Mouse (Mus musculus) kidney, adult 11 months (tissue): Measurements from ENCODE around the gene 4930451I11Rik.
A peak's percentile ranks its signal among the peaks of the same experiment; 100 is the strongest.

Source experiments
- DNase-seq: peaks from one replicate; pipeline ENCODE4 v3.0.0; 2022

4930451I11Rik gene

DNA sequence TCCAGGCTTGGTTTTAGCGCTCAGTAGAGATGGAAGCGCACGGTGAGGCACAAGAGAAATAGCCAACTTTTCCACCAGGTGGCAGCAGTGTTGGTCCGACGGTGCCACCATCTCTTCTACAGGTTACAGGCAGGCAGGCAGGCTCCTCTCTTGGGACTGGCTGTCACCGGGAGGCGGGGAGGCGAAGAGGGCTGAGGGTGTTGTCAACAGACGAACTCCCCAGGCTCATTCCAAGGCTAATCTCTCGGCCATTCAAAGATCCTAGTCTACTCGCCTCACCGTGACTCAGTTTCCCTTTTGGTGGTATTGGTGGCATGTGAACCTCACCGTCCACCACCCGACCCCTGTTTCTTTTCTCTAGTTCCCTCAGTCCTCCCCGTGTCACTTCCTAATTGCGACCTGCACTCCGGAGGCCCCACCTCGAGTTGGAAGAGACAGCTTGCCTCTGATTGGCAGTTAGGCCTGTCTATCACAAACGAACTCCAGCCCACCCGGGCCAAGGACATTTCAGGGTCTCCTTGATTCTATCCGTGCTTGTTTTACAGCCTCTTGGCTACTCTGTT, 678 bp upstream of the 4930451I11Rik start:
- peak; percentile 86 for DNase-seq

GRCm38 (mm10) chr7:126825952-126826351, 5.5 kb downstream of the 4930451I11Rik start:
- no peak for DNase-seq

DNA sequence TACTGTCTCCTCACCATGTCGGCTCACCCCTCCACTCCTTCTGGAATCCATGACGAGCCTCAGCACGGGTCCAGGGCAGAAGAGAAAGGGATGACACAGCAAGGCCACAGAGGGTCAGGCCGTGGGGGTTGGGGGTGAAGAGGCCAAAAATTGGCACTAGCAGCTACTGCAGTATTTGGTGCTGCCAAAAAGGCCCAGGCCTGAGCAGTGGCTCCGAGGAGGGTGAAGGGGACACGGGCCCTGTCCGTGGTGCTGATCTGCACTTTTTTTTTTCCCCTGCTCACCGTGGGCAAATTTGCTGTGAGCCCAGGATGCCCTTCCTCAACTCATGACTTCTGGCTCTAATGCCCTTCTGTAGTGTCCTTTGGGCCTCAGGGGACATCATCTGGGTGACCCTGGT, 6.0 kb downstream of the 4930451I11Rik start:
- no peak for DNase-seq

GRCm38 (mm10) chr7:126823940-126824339, 7.5 kb downstream of the 4930451I11Rik start:
- no peak for DNase-seq

DNA sequence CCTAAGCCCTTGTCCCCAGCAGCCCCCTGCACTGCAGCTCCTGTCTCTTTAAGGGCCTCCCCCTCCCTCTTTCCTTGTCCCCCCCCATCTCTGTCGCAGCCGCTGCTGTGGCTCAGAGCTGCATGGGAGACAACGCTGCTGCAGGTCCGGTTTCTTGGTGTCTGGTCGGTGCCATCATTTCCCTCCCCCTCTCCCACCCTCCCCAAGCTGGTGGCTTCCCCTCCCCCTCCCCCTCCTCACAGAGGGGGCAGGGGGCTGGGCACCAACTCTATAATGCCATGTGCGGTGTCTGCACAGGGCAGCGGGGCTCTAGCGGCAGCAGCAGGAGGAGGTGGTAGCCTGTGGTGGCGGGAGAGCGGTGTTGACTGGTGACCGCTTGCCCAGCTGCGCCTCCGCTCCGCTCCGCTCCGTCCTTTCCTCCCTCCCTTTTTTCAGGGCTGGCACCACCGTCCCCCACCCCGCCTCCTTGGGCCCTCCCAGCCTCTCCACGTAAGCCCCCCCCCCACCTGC, 8.2 kb downstream of the 4930451I11Rik start:
- DNase-seq = no peak

- DNase-seq = no peak
These were observed 8.7 kb downstream of the 4930451I11Rik start for GRCm38 (mm10) chr7:126822741-126823140.

DNA sequence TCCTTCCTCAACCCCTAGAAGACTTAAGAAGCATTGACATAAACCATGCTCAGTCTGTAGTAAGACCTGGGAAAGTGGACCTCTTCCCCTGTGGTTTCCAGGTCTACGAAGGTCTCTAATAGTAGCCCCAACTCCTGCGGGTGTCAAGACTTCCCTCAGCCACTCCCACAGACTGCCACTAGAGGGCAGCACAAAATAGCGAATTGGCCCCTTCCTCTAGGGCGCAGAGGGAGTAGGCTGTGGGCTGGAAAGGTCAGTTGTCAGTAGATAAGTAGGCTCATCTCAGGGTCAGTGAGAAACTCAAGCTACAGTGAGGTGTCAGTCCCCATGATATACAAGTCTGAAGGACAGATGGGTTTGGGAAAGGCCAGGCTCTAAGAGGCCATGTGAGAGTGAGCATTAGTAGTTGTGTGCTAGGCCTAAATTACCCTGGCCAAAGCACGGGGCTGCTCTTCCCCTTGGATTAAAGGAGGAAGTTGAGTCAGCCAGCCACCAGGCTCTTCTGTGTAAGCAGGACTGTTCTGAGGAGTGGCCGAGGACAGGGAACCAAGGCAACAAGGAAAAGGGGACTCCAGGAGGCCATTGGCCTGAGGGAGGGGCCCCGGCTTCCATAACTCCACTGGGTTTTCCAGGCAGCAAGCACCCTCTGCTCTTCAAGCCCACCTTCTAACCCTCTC, 9.5 kb downstream of the 4930451I11Rik start:
- peak; percentile 62 for DNase-seq

DNA sequence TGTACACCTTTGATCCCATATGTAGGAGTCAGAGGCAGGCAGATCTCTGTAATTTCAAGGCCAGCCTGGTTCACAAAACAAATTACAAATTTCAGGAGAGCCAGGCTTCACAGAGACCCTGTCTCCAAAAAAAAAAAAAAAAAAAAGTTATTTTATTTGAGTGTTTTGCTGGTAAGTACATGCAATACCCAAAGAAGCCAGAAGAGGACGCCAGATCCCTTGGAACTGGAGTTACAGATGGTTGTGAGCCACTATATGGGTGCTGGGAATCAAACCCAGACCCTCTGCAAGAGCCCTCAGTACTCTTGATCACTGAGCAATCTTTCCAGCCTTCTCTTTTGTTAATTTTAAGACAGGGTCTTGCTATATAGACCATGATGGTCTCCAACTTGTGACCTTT, 12.6 kb downstream of the 4930451I11Rik start:
- no peak for DNase-seq

DNA sequence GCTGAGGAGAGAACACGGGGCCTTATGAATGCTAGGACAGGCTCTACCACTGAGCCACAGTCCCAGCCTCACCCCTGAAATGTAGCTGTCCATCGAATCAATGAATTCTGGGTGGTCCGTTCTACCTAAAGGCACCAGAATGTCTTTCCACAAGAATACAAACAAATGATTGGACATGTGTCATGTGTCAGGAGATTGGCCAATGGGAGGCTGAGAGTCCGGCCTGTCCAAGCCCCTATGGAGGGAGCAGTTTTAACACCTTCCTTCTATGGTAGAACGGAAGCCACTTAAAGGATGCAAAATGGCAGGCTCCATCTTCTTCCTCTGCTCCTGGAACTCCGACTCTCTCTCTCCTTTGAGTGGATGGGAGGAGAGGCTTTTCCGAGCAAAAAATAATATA, 13.8 kb downstream of the 4930451I11Rik start:
- no peak for DNase-seq

DNA sequence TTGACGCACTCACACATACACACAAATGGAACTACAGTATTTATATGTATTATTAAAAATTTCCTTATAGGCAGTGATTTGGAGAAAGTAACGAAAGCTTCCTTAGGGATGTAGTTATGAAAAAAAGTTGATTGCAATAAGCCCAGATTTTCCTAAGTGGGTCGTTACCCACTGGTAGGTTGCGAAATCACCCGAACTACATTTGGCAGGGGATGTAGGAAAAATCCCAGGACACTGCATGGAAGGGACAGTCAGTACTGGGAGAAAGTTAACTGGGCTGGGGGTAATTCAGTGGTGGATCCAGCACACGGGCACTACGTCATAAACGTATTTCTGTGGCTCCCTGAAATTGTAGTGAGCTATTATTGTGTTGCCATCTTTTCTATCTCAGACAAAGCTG, 14.9 kb downstream of the 4930451I11Rik start:
- DNase-seq = no peak

GRCm38 (mm10) chr7:126815726-126816222, 15.7 kb downstream of the 4930451I11Rik start:
- no peak for DNase-seq

DNA sequence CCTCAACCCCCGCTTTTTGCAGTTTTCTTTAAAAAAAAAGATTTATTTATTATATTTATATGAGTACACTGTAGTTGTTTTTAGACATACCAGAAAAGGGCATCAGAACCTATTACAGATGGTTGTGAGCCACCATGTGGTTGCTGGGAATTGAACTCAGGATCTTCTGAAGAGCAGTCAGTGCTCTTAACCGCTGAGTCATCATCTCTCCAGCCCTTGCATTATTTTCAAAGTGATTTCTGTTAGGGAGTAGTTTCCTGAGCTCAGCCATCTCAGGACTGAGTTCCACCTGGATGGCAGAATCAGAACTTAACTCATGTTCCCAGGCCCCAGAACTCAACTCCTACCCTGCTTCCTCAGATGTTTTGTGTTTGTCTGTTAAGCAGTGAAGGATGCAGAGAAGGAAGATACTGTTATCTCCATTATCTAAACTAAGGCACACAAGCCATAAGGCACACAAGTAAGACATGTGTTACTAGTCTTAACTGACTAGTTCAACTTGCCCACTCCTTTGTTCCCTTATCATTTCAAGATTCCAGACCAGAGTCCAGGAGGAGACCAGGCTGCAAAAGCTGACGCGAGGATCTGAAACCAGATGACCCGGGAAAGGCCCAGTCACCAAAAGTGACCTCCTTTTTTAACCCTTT, 21.6 kb downstream of the 4930451I11Rik start:
- no peak for DNase-seq

- DNase-seq = peak; percentile 91
These were observed 22.6 kb downstream of the 4930451I11Rik start for GRCm38 (mm10) chr7:126808703-126809455.

GRCm38 (mm10) chr7:126807405-126807804, 24.0 kb downstream of the 4930451I11Rik start:
- DNase-seq = no peak

DNA sequence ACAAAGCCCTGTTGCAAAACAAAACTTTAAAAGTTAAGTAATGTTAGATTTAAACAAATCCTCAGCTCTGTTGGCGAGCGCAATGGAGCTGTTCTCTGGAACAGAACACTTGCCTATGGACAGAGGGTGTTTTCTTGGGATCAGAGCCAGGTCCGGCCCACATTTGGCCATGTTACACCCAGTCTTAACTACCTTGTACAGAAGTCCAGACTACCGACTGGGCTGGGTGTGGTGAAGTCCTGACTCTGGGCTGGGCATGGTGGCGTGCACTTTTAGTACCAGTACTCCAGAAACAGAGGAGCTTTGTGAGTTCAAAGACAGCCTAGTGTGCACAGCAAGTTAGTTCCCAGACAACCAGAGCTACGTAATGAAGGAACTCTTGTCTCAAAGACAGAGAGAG, 24.5 kb downstream of the 4930451I11Rik start:
- peak; percentile 73 for DNase-seq

GRCm38 (mm10) chr7:126803751-126804150, 27.7 kb downstream of the 4930451I11Rik start:
- DNase-seq = no peak

GRCm38 (mm10) chr7:126803181-126803580, 28.3 kb downstream of the 4930451I11Rik start:
- DNase-seq = no peak

GRCm38 (mm10) chr7:126802134-126802889, 29.1 kb downstream of the 4930451I11Rik start:
- DNase-seq = no peak

DNA sequence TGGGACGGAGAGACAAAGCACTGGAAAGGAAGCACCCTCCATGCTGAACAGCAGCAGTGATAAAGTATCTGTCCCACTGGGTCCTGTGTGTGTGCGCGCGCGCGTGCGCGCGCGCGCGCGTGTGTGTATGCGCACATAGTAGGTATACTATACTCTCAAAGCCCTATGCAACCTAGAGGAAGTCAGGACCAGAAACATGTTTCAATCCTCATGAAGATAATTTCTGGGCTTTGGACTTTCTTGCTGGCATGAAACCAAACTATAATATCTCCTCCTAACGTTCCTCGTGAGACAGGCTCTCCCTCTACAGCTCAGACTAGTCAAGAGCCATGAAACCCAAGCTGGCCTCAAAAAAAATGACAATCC, 30.4 kb downstream of the 4930451I11Rik start:
- no peak for DNase-seq

DNA sequence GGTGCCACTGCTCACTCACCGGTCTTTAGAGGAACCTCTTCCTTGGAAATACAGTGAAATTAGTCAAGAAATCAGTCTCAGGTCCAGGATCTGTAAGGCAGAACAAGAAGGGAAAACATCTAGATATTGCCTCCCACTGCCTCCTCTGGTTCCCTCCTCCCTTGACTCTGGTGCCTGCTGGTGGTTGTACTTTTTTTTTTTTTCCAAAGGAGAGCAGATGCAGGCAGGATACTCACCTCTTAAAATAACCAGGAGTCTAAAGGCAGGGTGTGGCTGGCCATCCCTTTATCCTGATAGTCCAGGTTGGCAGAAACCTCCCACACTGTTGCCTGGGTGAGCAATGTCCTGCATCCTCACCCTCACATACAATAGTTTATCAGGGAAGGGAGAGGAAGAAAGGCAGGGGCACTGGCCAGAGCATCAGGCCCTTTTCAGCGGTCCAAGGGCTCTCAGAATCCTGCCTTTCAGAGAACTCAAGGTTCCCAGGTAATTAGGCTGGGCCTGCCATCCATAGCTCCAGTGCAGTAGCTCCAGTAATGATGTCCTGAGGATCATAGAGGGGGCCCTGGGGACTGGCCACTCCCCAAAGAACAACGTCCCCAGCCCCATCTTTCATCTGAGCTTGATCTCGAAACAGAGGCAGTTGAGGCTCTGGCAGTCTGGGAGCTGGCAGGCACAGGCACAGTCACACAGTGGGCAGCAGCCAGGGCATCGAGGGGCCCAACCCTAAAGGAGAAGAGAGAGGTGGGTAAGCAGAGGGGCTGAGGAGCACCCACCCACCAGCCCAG, 31.0 kb downstream of the 4930451I11Rik start:
- no peak for DNase-seq

GRCm38 (mm10) chr7:126799468-126800268, 31.8 kb downstream of the 4930451I11Rik start:
- no peak for DNase-seq
